Mouse (Mus musculus) neural tube, embryonic 14.5 days (tissue): ENCODE data around the gene Ift122. TPM values are rescaled to one million over a fixed set of nuclear protein-coding genes. Genes with fewer than 3 reads are reported as not detected.

ENCODE experiments used
- ATAC-seq: fragments of 200-750 bp; cut with Nextera tagmentation; 2 replicates; pipeline ENCODE4 v1.8.0; 2017; ENCODE audit warnings: low read depth, mild to moderate bottlenecking, moderate TSS enrichment, moderate library complexity
- H3K27ac ChIP-seq: fragments of 300-500 bp; sonication (generic); 2 replicates; pipeline ENCODE4 v1.5.1; 2014; ENCODE audit warnings: low read depth, mild to moderate bottlenecking, control low read depth, low read length, moderate library complexity, mixed read lengths
- H3K27me3 ChIP-seq: fragments of 300-500 bp; sonication (generic); 2 replicates; pipeline ENCODE4 v1.6.1; 2014; ENCODE audit warnings: low read length; ENCODE audit not compliant: control insufficient read depth, insufficient read depth
- H3K36me3 ChIP-seq: fragments of 300-500 bp; sonication (generic); 2 replicates; pipeline ENCODE4 v1.6.1; 2014; ENCODE audit warnings: low read length, mixed read lengths; ENCODE audit not compliant: control insufficient read depth, insufficient read depth
- H3K4me1 ChIP-seq: fragments of 300-500 bp; sonication (generic); 2 replicates; pipeline ENCODE4 v1.6.1; 2014; ENCODE audit warnings: low read length; ENCODE audit not compliant: control insufficient read depth, insufficient read depth
- H3K4me2 ChIP-seq: fragments of 300-500 bp; sonication (generic); 2 replicates; pipeline ENCODE4 v1.6.1; 2014; ENCODE audit warnings: mild to moderate bottlenecking, low read depth, low read length, control low read depth
- H3K4me3 ChIP-seq: fragments of 300-500 bp; sonication (generic); 2 replicates; pipeline ENCODE4 v1.5.1; 2014; ENCODE audit warnings: low read depth, low read length, control low read depth, mixed read lengths
- H3K9ac ChIP-seq: fragments of 300-500 bp; sonication (generic); replicated peaks from 2 replicates; pipeline ENCODE4 v1.6.1; 2014; ENCODE audit warnings: low read depth, mild to moderate bottlenecking, control low read depth, low read length, mixed read lengths
- H3K9me3 ChIP-seq: fragments of 300-500 bp; sonication (generic); 2 replicates; pipeline ENCODE4 v1.6.1; 2016; ENCODE audit warnings: low read length; ENCODE audit not compliant: control insufficient read depth
- WGBS: fragments of 180-500 bp; shearing (Covaris S2); extraction: QIAGEN DNeasy Blood & Tissue Kit; methylation state at CpG from one replicate; pipeline ENCODE4 v1.1.7; 2014; 5-methylcytosine and 5-hydroxymethylcytosine counted together
- polyA plus RNA-seq: library from polyadenylated mRNA; unstranded; fragments of >200 nt; fragmentation: Nextera tagmentation; extraction: Ambion mirVana; gene quantifications from 2 replicates; pipeline ENCODE4 v1.2.1, GENCODE M21; 2014

Ift122 gene
- polyA plus RNA-seq, 1 experiment from 2014 or later: 28.3 TPM

DNA sequence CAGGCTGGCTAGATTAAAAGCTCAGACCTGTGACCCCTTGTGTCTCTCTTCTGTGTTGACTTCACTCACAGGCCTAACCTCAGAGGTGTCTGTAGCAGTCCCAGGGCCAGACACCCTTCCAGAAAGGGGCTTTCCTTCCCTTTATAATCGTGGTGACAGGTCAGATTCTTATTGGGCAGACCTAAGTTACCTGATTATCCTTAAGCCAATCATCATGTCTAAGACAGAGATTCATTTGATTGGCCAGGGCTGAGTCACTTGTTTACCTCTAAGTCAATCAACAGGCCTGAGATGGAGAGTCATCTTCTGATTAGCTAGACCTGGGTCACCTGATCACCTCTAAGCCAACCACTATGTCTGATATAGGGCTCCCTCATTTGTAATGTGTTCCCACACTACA is 85.5 kb downstream of the Ift122 start:
- ATAC-seq: no peak
- Histone ChIP-seq H3K27ac (no peak overlapping the region), H3K4me1 (no peaks in the 10 kb centered on the region), H3K4me3 (no peak overlapping the region), H3K9ac (no peak overlapping the region), H3K36me3 (no peaks in the 10 kb centered on the region), H3K4me2 (no peak overlapping the region), H3K9me3 (no peaks in the 10 kb centered on the region), H3K27me3 (no peaks in the 10 kb centered on the region)
- 80% methylated on average over 1 of the region's 1 CpGs for WGBS

- Histone ChIP-seq H3K27me3 (no peaks in the 10 kb centered on the region), H3K9me3 (no peaks in the 10 kb centered on the region), H3K4me3 (no peak overlapping the region), H3K9ac (no peak overlapping the region), H3K27ac (no peak overlapping the region), H3K4me2 (no peak overlapping the region), H3K4me1 (no peaks in the 10 kb centered on the region), H3K36me3 (no peaks in the 10 kb centered on the region)
- WGBS: 77% methylated on average over 1 of the region's 1 CpGs
- ATAC-seq: no peak
Observed at GRCm38 (mm10) chr6:115940603-115941002, 87.3 kb downstream of the Ift122 start.

- H3K36me3 ChIP-seq: no peaks in the 10 kb centered on the region
- no peaks in the 10 kb centered on the region for H3K4me1 ChIP-seq
- no peak overlapping the region for H3K9ac ChIP-seq
- ATAC-seq: no peak
- no peaks in the 10 kb centered on the region for H3K9me3 ChIP-seq
- no peaks in the 10 kb centered on the region for H3K27me3 ChIP-seq
- no peak overlapping the region for H3K27ac ChIP-seq
- no peak overlapping the region for H3K4me3 ChIP-seq
- 11% methylated on average over 6 of the region's 12 CpGs for WGBS
- H3K4me2 ChIP-seq: no peak overlapping the region
Observed at GRCm38 (mm10) chr6:115941128-115941527, 87.9 kb downstream of the Ift122 start.

DNA sequence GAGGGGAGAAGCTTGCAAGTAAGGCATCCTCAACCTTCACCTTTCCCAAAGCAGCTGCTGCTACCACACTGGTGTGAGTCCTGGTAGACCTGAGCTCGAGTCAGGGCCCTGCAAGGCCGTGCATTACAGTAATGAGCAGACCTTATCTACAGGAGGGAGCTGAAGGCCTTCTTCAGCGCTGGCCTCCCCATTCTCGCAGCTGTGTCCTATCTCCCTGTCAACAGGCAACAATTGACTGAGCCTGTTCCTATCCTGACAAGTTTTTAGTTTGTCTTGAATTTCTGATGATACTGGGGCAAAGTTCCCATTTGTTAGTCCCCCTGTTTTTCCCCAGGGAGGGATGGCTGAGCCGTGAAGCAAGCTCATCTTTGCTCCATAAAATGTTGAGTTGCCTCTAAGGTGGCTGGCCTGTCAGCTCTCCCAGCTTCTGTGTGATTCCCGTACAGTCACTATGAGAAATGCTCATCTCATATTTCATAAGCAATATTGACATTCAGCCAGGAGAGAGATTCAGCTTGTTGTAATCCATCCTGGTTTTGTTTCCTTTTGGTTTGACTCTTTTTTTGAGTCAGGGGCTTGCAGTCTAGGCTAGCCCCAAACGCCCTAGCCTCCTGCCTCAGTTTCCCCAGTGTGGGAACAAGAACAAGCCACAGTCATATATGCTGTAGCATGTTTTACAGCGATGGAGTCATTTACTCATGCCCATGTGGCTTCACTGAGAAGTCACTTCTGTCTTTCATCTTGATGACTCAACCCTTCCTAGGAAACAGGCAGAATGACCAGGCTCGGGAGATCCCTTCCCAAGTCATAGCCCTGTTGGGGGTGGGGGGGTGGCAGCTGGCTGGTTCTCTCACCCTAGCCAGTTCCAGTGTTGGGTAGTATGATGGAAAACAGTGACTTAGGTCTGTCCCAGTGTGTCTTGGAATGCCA is 90.5 kb downstream of the Ift122 start:
- Histone ChIP-seq H3K9ac (no peak overlapping the region), H3K27ac (no peak overlapping the region), H3K36me3 (no peaks in the 10 kb centered on the region), H3K4me1 (no peaks in the 10 kb centered on the region), H3K4me3 (no peak overlapping the region), H3K27me3 (no peaks in the 10 kb centered on the region), H3K4me2 (no peak overlapping the region), H3K9me3 (no peaks in the 10 kb centered on the region)
- ATAC-seq: no peak
- 80% methylated on average over 9 of the region's 9 CpGs for WGBS

- H3K4me1 ChIP-seq: no peaks in the 10 kb centered on the region
- 81% methylated on average over 5 of the region's 5 CpGs for WGBS
- no peak within 1 kb of the TSS for H3K27ac ChIP-seq
- H3K9me3 ChIP-seq: no peaks in the 10 kb centered on the region
- no peaks in the 10 kb centered on the region for H3K27me3 ChIP-seq
- H3K36me3 ChIP-seq: no peaks in the 10 kb centered on the region
- no peak for ATAC-seq
- no peak within 1 kb of the TSS for H3K4me2 ChIP-seq
- no peak within 1 kb of the TSS for H3K9ac ChIP-seq
- H3K4me3 ChIP-seq: no peak within 1 kb of the TSS
Observed at GRCm38 (mm10) chr6:115944638-115945037, 91.4 kb downstream of the Ift122 start, which contains the start of gene H1foo. TSS of gene H1foo (plus strand) at chr6:115944938.

- Histone ChIP-seq H3K4me3 (no peak overlapping the region), H3K36me3 (no peaks in the 10 kb centered on the region), H3K4me1 (no peaks in the 10 kb centered on the region), H3K9me3 (no peaks in the 10 kb centered on the region), H3K9ac (no peak overlapping the region), H3K4me2 (no peak overlapping the region), H3K27ac (no peak overlapping the region), H3K27me3 (no peaks in the 10 kb centered on the region)
- ATAC-seq: no peak
- WGBS: 78% methylated on average over 8 of the region's 8 CpGs
Observed at GRCm38 (mm10) chr6:115945633-115946032, 92.4 kb downstream of the Ift122 start.

DNA sequence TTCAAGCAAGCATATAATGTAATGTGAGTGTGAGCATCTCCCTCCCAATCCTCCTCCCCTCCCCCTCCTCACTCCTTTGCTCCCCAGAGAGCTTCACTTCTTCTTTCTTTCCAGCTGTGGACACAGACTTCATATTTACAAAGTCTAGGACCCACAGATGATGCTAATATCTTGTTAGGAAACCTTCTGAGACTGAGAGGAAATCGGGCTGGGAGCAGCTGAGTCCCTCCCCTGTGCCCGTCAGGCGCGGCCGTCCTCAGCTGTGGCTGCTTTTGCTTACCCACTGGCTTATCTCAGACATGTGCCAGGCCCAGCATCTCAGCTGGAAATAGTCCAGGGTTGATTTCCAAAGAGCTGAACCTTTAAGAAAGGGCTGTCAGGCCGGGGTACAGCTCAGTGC is 93.1 kb downstream of the Ift122 start:
- ATAC-seq: 0 out of 2 replicates have a peak, but pooled peaks have one; percentile 17
- Histone ChIP-seq H3K9me3 (no peaks in the 10 kb centered on the region), H3K27me3 (no peaks in the 10 kb centered on the region), H3K27ac (no peak overlapping the region), H3K9ac (no peak overlapping the region), H3K4me2 (no peak overlapping the region), H3K36me3 (no peaks in the 10 kb centered on the region), H3K4me3 (no peak overlapping the region), H3K4me1 (no peaks in the 10 kb centered on the region)
- 46% methylated on average over 6 of the region's 6 CpGs for WGBS

DNA sequence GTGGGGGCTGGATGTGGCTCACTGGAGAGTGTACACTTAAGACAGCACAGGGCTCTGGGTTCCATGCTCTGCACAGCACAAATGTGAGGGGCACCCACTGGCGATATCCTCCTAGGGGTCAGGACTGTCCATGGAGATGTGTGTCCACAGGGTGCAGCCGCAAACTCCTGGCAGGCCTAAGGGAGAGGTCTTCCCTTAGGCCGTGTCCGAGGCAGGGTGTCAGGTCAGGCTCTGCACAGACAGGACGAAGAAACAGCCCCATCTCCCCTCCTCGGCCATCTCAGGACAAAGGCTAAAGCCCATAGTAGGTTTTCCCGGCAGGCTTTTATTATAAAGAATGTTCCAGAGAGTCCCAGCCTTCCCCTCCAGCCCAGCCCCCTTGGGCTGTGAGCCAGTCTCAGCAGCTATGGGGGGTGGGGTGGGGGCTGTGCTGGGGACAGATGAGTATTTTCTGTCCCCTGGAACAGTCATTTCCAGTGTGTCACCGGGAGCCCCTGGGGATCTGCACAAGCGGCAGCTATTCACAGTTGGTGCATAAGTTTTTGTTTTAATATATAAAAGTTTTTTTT is 101.3 kb downstream of the Ift122 start:
- Histone ChIP-seq H3K4me2 (no peak overlapping the region), H3K27me3 (no peaks in the 10 kb centered on the region), H3K9ac (no peak overlapping the region), H3K4me3 (no peak overlapping the region), H3K4me1 (peaks cover 3% of the 10 kb centered on the region; the same call in 1 of the 2 replicates), H3K27ac (no peak overlapping the region), H3K36me3 (no peaks in the 10 kb centered on the region), H3K9me3 (no peaks in the 10 kb centered on the region)
- no peak for ATAC-seq
- WGBS: 76% methylated on average over 9 of the region's 9 CpGs

DNA sequence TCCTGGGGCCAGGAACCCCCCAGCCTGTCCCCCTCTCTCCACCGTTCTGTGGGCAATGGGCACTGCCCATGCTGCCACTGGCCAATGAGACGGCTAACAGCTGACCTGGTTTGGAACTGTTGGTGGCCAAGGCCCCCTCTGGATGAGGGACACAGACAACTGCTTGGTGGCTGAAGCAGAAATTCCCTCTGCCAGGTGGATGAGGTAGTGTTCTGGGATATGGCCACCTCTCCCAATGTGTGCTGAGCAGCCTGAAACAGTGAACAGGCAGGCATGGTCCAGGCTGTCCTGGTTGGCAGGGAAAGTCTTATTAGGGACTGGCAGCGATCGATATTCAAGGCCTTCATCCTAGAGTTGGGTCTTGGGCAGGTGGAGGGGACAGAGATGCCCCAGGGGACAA is 101.9 kb downstream of the Ift122 start:
- 86% methylated on average over 4 of the region's 4 CpGs for WGBS
- Histone ChIP-seq H3K4me1 (peaks cover 3% of the 10 kb centered on the region; the same call in 1 of the 2 replicates), H3K27ac (no peak overlapping the region), H3K9me3 (no peaks in the 10 kb centered on the region), H3K9ac (no peak overlapping the region), H3K27me3 (no peaks in the 10 kb centered on the region), H3K4me2 (no peak overlapping the region), H3K4me3 (no peak overlapping the region), H3K36me3 (no peaks in the 10 kb centered on the region)
- no peak for ATAC-seq
